Mouse (Mus musculus): ENCODE measurements around the gene Pes1.

DNA sequence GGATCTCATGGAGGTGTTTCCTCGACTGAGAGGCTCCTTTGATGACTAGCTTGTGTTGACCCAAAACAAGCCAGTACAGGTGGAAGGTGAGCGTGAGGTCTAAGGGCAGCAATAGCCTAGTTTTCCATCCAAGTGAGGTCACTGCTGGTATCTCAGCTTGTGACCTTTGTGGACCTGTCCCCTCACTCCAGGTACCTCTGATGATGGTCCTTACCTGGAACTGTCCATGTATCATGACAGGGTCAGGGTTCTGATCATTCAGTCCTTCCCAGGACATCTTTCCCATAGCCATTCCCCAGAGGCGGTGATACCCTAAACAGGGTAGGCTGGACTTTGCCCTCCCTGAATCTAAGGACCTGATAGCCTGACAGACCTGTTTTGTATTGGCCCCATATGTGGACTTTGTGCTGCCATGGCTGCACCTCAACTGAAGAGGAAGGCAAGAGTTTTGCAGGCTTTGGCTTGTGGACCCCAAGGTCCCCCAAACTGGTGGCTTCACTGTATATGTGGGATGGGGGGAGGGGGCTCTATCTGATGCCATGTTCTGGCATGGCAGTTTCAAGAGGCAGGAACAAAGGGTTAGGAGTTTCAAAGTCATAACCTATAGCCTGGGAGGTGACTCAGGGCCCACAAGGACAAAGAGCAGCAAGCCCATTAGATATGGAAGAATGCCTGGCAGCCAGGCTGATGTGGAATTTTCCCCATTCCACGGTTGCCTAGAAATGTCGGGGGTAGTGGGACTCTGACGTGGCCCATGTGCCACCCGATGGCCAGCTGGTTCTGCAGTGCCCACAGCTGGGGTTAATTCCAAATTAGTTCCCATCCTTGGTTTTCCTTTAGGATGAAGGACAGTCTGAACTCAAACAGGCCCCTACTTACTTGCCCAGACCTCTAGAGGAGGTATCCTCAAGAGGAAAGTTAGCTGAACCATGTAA is 18.8 kb downstream of the Pes1 start:
- TF ChIP-seq EP300 (optimal IDR thresholded peaks at IDR 0.05), result no peak
- TF ChIP-seq CTCF (IDR thresholded peaks at IDR 0.05; ENCODE audit: low read depth), result no peak
